8 mouse cellular contexts compared by ENCODE assay signal in the genomic region with DNA sequence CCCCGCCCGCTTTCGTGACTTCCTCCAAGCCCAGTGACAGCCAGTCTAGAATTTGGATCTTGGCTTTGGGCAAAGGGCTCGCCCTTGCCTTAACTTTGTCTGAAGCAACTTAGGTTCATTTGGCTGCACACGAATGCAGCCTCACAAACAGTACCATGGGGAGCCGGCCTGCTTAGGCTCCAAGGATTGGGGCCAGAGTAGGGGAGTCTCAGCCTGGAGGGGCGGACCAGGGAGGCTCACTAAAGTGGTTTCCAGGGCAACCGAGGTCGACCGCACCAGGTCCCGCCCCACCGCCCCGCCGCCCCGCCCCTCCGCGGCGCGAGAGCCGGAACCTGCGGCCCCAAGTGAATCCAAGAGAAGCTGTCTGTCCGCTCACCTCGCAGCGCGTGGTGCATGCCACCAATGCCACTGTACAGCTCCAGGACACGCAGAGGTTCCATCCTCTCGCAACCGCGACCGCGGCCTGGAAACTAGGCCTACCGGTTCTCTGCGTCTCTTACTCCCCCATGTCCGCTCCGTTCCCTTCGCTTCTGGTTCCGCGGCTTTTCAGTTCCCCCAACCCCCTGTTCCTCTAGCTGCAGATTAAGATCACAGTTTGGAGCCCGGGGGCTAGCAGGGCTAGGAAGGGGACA. TPM values are rescaled to one million over a fixed set of nuclear protein-coding genes. Genes with fewer than 3 reads are reported as not detected.
DNase-seq lines count a peak whose midpoint lies in the region; ATAC-seq and TF ChIP-seq lines count a peak whose summit lies in the region.

A gene (minus strand): TSS at position 476 of the 632 bp plus-strand sequence.

- no peaks in the 10 kb centered on the region for H3K36me3 ChIP-seq in erythroblast, embryonic 14.5 days (ENCODE audit: control insufficient read depth)
- H3K36me3 ChIP-seq in heart, embryonic 12.5 days = no peaks in the 10 kb centered on the region
- no peaks in the 10 kb centered on the region for H3K36me3 ChIP-seq in kidney, embryonic 16.5 days (ENCODE audit: insufficient read depth, low read length)
- H3K36me3 ChIP-seq in liver, adult 2 months (ENCODE audit: control insufficient read depth, insufficient read depth, low read length) = no peaks in the 10 kb centered on the region

- DNase-seq in CD4-positive, CD25-positive, alpha-beta regulatory T cell, adult 2 months (ENCODE audit: low read depth, low spot score) = peak; percentile 91
- DNase-seq in brain, embryonic 18.5 days (ENCODE audit: low read depth, low spot score) = peak; percentile 69
- DNase-seq in liver, adult 2 months (ENCODE audit: extremely low read depth, low read depth, low spot score) = peak; percentile 82
- peak; percentile 73 to 77 for DNase-seq in spleen, postnatal 36 days (ENCODE audit: low spot score in 2 of 2)

- peak within 1 kb of the TSS; percentile 91 for H3K27ac ChIP-seq in heart, embryonic 12.5 days (ENCODE audit: poor library complexity, severe bottlenecking)
- peak within 1 kb of the TSS; percentile 98 for H3K27ac ChIP-seq in kidney, embryonic 16.5 days (ENCODE audit: low read length)
- H3K27ac ChIP-seq in liver, adult 2 months (replicated peaks; ENCODE audit: insufficient read depth, low read depth, low read length) = peak within 1 kb of the TSS; percentile 63

- H3K9ac ChIP-seq in heart, embryonic 12.5 days = peak within 1 kb of the TSS; percentile 78
- H3K9ac ChIP-seq in kidney, embryonic 16.5 days (replicated peaks; ENCODE audit: low read length) = peak within 1 kb of the TSS; percentile 89
- H3K9ac ChIP-seq in liver, adult 2 months (ENCODE audit: low read depth, low read length) = peak within 1 kb of the TSS; percentile 79

- H3K4me2 ChIP-seq in heart, embryonic 12.5 days = peak within 1 kb of the TSS; percentile 70
- H3K4me2 ChIP-seq in kidney, embryonic 16.5 days (replicated peaks; ENCODE audit: low read depth, low read length) = peak within 1 kb of the TSS; percentile 68

- H3K79me2 ChIP-seq in liver, adult 2 months (ENCODE audit: control insufficient read depth, insufficient read depth, low read length) = no peaks in the 10 kb centered on the region

- peak; percentile 47; the same call in 1 of the 2 replicates for TF ChIP-seq POLR2A in liver, adult 2 months (IDR thresholded peaks at IDR 0.05; ENCODE audit: extremely low read depth, insufficient read depth, low read length)

- H3K4me1 ChIP-seq in erythroblast, embryonic 14.5 days (ENCODE audit: control insufficient read depth) = peaks cover 44% of the 10 kb centered on the region
- 0 out of 2 replicates have a peak, but pooled peaks cover 2% of the 10 kb centered on the region for H3K4me1 ChIP-seq in heart, embryonic 12.5 days (replicated peaks)
- peaks cover 7% of the 10 kb centered on the region; the same call in 1 of the 2 replicates for H3K4me1 ChIP-seq in kidney, embryonic 16.5 days (ENCODE audit: insufficient read depth, low read length)
- no peaks in the 10 kb centered on the region; the same call in 1 of the 2 replicates for H3K4me1 ChIP-seq in liver, adult 2 months (ENCODE audit: control insufficient read depth, insufficient read depth, low read length)

- peak within 1 kb of the TSS; percentile 89 for H3K4me3 ChIP-seq in erythroblast, embryonic 14.5 days (replicated peaks)
- peak within 1 kb of the TSS; percentile 63 for H3K4me3 ChIP-seq in heart, embryonic 12.5 days
- H3K4me3 ChIP-seq in kidney, embryonic 16.5 days (ENCODE audit: low read length) = peak within 1 kb of the TSS; percentile 74
- H3K4me3 ChIP-seq in liver, adult 2 months (ENCODE audit: insufficient read depth, low read depth, low read length) = peak within 1 kb of the TSS; percentile 73

- peak; percentile 100 for ATAC-seq in heart, embryonic 12.5 days (ENCODE audit: insufficient number of reproducible peaks, low FRiP score)
- ATAC-seq in kidney, embryonic 16.5 days (ENCODE audit: low FRiP score, low TSS enrichment) = peak; percentile 100
- peak; percentile 86 for ATAC-seq in monocyte, adult 5-6 weeks (replicated peaks; ENCODE audit: insufficient number of reproducible peaks, low FRiP score, low TSS enrichment, poor library complexity, severe bottlenecking)

- TF ChIP-seq CTCF in liver, adult 2 months (IDR thresholded peaks at IDR 0.05; ENCODE audit: low read depth, low read length) = no peak

- no peaks in the 10 kb centered on the region for H3K9me3 ChIP-seq in erythroblast, embryonic 14.5 days (ENCODE audit: control insufficient read depth, low read length)
- H3K9me3 ChIP-seq in heart, embryonic 12.5 days (replicated peaks) = no peaks in the 10 kb centered on the region
- H3K9me3 ChIP-seq in kidney, embryonic 16.5 days (ENCODE audit: low read length) = no peaks in the 10 kb centered on the region

- no peaks in the 10 kb centered on the region for H3K27me3 ChIP-seq in erythroblast, embryonic 14.5 days (ENCODE audit: control insufficient read depth)
- H3K27me3 ChIP-seq in heart, embryonic 12.5 days (replicated peaks) = no peaks in the 10 kb centered on the region
- H3K27me3 ChIP-seq in kidney, embryonic 16.5 days (ENCODE audit: insufficient read depth, low read length) = no peaks in the 10 kb centered on the region
- H3K27me3 ChIP-seq in liver, adult 2 months (ENCODE audit: control insufficient read depth, insufficient read depth, low read length) = no peaks in the 10 kb centered on the region

- under 1% methylated on average over 39 of the region's 39 CpGs for WGBS in heart, embryonic 12.5 days
- WGBS in kidney, embryonic 16.5 days = 0% methylated on average over 35 of the region's 39 CpGs
- WGBS in liver, adult 2 months = under 1% methylated on average over 39 of the region's 39 CpGs

RNA-seq across cellular contexts. Expression of the gene that starts here (rescaled TPM):
- polyA plus RNA-seq in erythroblast, embryonic 14.5 days (2012) = 0.05 and 0.15 TPM in 2 replicates
- 7.4 and 8.2 TPM in 2 replicates for polyA plus RNA-seq in heart, embryonic 12.5 days (2016; fragmentation: Nextera tagmentation; extraction: Ambion mirVana)
- 13.4 and 14.2 TPM in 2 replicates for polyA plus RNA-seq in kidney, embryonic 16.5 days (2015; fragmentation: Nextera tagmentation; extraction: Ambion mirVana)
- total RNA-seq in liver, adult 2 months (2014; rRNA removed) = 2.7 and 3.9 TPM in 2 replicates
- 0.68 and 0.83 TPM in 2 replicates for polyA plus RNA-seq in liver, adult 2 months (2012; rRNA removed)
- 5.6 to 15.4 TPM (median 15.0 TPM) in 3 replicates for total RNA-seq in monocyte, adult 5-6 weeks (2017)

Comparison
In these comparisons a context has a peak if more than half of its experiments do, and no peak if none do; other contexts are left out.
1. Peak in every context shown above with its lines: DNase-seq, ATAC-seq, H3K4me3 ChIP-seq and H3K27ac ChIP-seq.